Mouse (Mus musculus) lung, postnatal 25 days (tissue): ENCODE measurements around the gene Bcar1.

Experiments
- DNase-seq: peaks from one replicate; pipeline ENCODE4 v3.0.0; 2022; ENCODE audit warnings: low spot score

Gene Bcar1

DNA sequence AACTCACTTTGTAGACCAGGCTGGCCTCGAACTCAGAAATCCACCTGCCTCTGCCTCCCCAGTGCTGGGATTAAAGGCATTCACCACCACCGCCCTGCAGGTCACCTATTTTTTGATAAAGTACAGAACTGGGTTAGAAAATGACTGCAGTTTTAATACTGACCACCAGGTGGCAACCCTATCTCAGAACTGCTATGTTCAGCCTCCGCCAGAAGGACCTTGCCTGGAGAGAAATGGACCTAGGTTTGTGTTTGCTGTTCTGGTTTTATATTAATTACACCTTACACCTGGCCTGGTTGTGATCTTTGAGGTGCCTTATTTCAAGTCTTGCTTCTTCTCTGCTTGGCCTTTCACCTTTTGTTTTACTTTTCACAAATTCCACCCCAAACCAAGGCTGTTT, 65.5 kb downstream of the Bcar1 start:
- peak; percentile 75 for DNase-seq

GRCm38 (mm10) chr8:111676237-111676636, 67.4 kb downstream of the Bcar1 start:
- DNase-seq = no peak

DNA sequence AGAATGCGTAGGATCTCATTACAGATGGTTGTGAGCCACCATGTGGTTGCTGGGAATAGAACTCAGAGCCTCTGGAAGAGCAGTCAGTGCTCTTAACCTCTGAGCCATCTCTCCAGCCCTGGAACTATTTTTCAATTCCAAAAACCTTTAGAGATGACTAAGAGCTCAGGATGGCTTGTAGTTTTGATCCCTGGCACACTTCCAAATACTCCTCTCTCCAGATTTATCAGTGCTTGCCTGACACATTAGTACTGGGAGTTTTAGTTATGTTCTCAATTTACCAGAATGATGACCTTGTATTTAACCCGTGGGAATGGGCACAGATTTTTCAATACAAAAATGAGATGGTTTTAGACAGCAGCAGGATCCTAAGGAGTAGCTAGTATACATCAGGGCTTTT, 76.9 kb downstream of the Bcar1 start:
- no peak for DNase-seq

DNA sequence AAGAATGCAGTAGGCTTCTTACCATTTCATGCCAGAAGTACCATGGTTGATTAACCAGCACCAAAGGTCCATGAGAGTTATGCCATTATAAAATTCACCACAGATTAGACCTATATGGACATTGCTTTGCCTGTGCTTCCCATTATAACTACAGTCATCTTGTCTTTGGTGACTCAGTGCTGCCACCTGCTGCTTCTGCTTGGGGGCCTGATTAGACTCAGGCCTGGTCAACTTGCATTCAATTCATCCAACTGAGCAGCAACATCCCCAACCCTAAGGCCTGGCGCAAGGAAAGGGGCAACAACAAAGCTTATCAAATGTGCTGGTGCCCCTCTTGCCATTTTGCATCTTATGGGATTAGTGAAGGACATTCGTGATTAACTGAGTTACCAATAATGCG, 81.1 kb downstream of the Bcar1 start:
- DNase-seq = peak; percentile 83
